Mouse (Mus musculus) intestine, embryonic 14.5 days (tissue): ENCODE data around the gene Hrh2. TPM values are rescaled to one million over a fixed set of nuclear protein-coding genes. Genes with fewer than 3 reads are reported as not detected.

ENCODE experiments used
- ATAC-seq: fragments of 200-750 bp; cut with Nextera tagmentation; replicated peaks from 2 replicates; pipeline ENCODE4 v1.8.0; 2017; ENCODE audit warnings: low read depth, moderate number of reproducible peaks, moderate TSS enrichment, moderate library complexity; ENCODE audit not compliant: low FRiP score, low TSS enrichment
- DNase-seq: peaks from one replicate; pipeline ENCODE4 v3.0.0-alpha.2; 2018; ENCODE audit warnings: low spot score
- H3K27ac ChIP-seq: fragments of 300-500 bp; sonication (generic); 2 replicates; pipeline ENCODE4 v1.5.1; 2014; ENCODE audit warnings: low read depth, mild to moderate bottlenecking, control low read depth
- H3K27me3 ChIP-seq: fragments of 300-500 bp; sonication (generic); replicated peaks from 2 replicates; pipeline ENCODE4 v1.6.1; 2014; ENCODE audit warnings: low read length, control low read depth; ENCODE audit not compliant: control insufficient read depth, insufficient read depth
- H3K36me3 ChIP-seq: fragments of 300-500 bp; sonication (generic); 2 replicates; pipeline ENCODE4 v1.6.1; 2014; ENCODE audit warnings: low read length, control low read depth; ENCODE audit not compliant: control insufficient read depth, insufficient read depth
- H3K4me1 ChIP-seq: fragments of 300-500 bp; sonication (generic); replicated peaks from 2 replicates; pipeline ENCODE4 v1.6.1; 2014; ENCODE audit warnings: low read length, control low read depth, mixed read lengths; ENCODE audit not compliant: control insufficient read depth, insufficient read depth
- H3K4me2 ChIP-seq: fragments of 300-500 bp; sonication (generic); 2 replicates; pipeline ENCODE4 v1.6.1; 2014; ENCODE audit warnings: low read length
- H3K4me3 ChIP-seq: fragments of 300-500 bp; sonication (generic); 2 replicates; pipeline ENCODE4 v1.5.1; 2014; ENCODE audit warnings: low read depth, low read length, control low read depth, mixed read lengths
- H3K9ac ChIP-seq: fragments of 300-500 bp; sonication (generic); 2 replicates; pipeline ENCODE4 v1.6.1; 2014; ENCODE audit warnings: mild to moderate bottlenecking, low read length
- H3K9me3 ChIP-seq: fragments of 300-500 bp; sonication (generic); 2 replicates; pipeline ENCODE4 v1.6.1; 2016; ENCODE audit warnings: low read length, control low read depth; ENCODE audit not compliant: control insufficient read depth
- WGBS: fragments of 180-500 bp; shearing (Covaris S2); extraction: QIAGEN DNeasy Blood & Tissue Kit; methylation state at CpG from one replicate; pipeline ENCODE4 v1.1.7; 2014; 5-methylcytosine and 5-hydroxymethylcytosine counted together
- polyA plus RNA-seq: library from polyadenylated mRNA; unstranded; fragments of >200 nt; fragmentation: Nextera tagmentation; extraction: Ambion mirVana; gene quantifications from 2 replicates; pipeline ENCODE4 v1.2.1, GENCODE M21; 2014

Hrh2 gene
- polyA plus RNA-seq, 1 experiment from 2014 or later, result 0.16 TPM

- ATAC-seq (no peak), DNase-seq (no peak)
- no peak overlapping the region for H3K27ac ChIP-seq
- no peak overlapping the region for H3K4me2 ChIP-seq
- no peak overlapping the region for H3K4me3 ChIP-seq
- 75% methylated on average over 8 of the region's 8 CpGs for WGBS
- H3K9ac ChIP-seq, result no peak overlapping the region
- no peaks in the 10 kb centered on the region for H3K4me1 ChIP-seq
- no peaks in the 10 kb centered on the region for H3K9me3 ChIP-seq
- no peaks in the 10 kb centered on the region for H3K27me3 ChIP-seq
- no peaks in the 10 kb centered on the region for H3K36me3 ChIP-seq
These were observed 77.7 kb downstream of the Hrh2 start for GRCm38 (mm10) chr13:54269628-54270027.

DNA sequence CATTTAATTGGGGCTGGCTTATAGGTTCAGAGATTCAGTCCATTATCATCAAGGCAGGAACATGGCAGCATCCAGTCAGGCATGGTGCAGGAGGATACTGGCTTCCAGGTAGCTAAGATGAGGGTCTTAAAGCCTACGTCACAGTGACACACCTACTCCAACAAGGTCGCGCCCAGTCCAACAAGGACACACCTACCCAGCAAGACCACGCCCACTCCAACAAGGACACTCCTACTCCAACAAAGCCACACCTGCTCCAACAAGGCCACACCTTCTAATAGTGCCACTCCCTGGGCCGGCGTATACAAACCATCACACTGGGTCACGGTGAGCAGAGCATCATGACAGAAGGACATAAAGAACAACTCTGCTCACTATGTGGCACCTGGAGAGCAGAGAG is 80.1 kb downstream of the Hrh2 start:
- Histone ChIP-seq H3K4me1 (no peaks in the 10 kb centered on the region), H3K4me2 (no peak overlapping the region), H3K36me3 (no peaks in the 10 kb centered on the region)

DNA sequence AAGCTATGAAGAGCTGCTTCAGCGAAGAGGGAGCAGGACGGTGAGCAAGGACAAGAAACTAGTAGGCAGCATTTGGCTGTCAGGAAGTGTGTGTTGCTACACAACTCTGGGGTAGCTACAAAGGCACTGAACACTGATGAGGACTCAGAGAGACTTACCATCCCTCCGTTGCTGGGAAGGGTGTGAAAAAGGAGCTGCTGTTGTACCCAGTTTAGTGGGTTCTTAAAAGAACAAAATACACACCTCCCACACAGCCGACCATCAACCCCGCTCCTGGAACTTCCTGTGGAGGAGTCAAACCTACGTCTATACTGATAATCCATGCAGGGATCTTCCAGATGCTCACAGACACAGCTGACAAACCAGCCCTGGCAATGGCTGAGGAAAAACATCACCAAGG is 85.5 kb downstream of the Hrh2 start:
- peaks cover 2% of the 10 kb centered on the region; the same call in 1 of the 2 replicates for H3K9me3 ChIP-seq
- 79% methylated on average over 6 of the region's 6 CpGs for WGBS

More for the DNA sequence above, 80.1 kb downstream of the Hrh2 start:
- H3K27me3 ChIP-seq, result no peaks in the 10 kb centered on the region
- no peaks in the 10 kb centered on the region for H3K9me3 ChIP-seq
- no peak overlapping the region for H3K9ac ChIP-seq
- no peak overlapping the region for H3K27ac ChIP-seq
- WGBS, result 87% methylated on average over 7 of the region's 7 CpGs
- no peak overlapping the region for H3K4me3 ChIP-seq
- DNase-seq (no peak), ATAC-seq (no peak)

GRCm38 (mm10) chr13:54280366-54280765 is 88.4 kb downstream of the Hrh2 start:
- peaks cover 2% of the 10 kb centered on the region; the same call in 1 of the 2 replicates for H3K9me3 ChIP-seq
- no peak overlapping the region for H3K4me2 ChIP-seq
- H3K36me3 ChIP-seq, result no peaks in the 10 kb centered on the region
- H3K27me3 ChIP-seq, result no peaks in the 10 kb centered on the region; the same call in 1 of the 2 replicates
- ATAC-seq, result no peak
- no peak for DNase-seq
- no peak overlapping the region for H3K27ac ChIP-seq
- H3K4me3 ChIP-seq, result no peak overlapping the region
- no peaks in the 10 kb centered on the region for H3K4me1 ChIP-seq
- H3K9ac ChIP-seq, result no peak overlapping the region
- 76% methylated on average over 7 of the region's 7 CpGs for WGBS

More for the DNA sequence above, 85.5 kb downstream of the Hrh2 start:
- Histone ChIP-seq H3K27me3 (no peaks in the 10 kb centered on the region; the same call in 1 of the 2 replicates), H3K36me3 (no peaks in the 10 kb centered on the region), H3K27ac (no peak overlapping the region), H3K4me1 (no peaks in the 10 kb centered on the region), H3K9ac (no peak overlapping the region), H3K4me2 (no peak overlapping the region), H3K4me3 (no peak overlapping the region)
- DNase-seq (no peak), ATAC-seq (no peak)

DNA sequence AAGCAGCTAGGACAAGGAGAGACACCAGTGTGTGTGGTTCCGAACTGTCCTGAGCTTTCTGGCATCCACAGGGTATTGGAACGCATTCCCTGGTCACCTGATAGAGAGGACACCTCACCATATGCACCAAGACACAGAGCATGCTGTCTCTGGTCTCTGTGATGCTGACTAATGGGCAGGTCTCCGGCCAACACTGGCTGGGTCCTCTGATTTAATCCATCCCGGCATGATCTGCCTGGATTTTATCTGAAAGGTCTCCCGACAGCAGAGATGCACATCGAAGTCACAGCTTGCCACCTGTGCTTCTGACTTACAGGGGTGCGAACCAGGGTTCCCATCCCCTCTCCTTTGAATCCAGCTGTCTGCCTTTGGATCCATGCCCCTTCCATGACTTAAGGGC is 89.2 kb downstream of the Hrh2 start:
- no peak for ATAC-seq
- Histone ChIP-seq H3K27ac (no peak overlapping the region), H3K9ac (no peak overlapping the region), H3K9me3 (peaks cover 2% of the 10 kb centered on the region; the same call in 1 of the 2 replicates), H3K36me3 (no peaks in the 10 kb centered on the region), H3K4me3 (no peak overlapping the region), H3K4me1 (no peaks in the 10 kb centered on the region), H3K27me3 (no peaks in the 10 kb centered on the region; the same call in 1 of the 2 replicates), H3K4me2 (no peak overlapping the region)
- DNase-seq, result no peak
- 71% methylated on average over 7 of the region's 7 CpGs for WGBS

- Histone ChIP-seq H3K9ac (no peak overlapping the region), H3K4me1 (no peaks in the 10 kb centered on the region), H3K27me3 (no peaks in the 10 kb centered on the region; the same call in 1 of the 2 replicates), H3K27ac (no peak overlapping the region), H3K4me3 (no peak overlapping the region), H3K9me3 (peaks cover 2% of the 10 kb centered on the region; the same call in 1 of the 2 replicates), H3K36me3 (no peaks in the 10 kb centered on the region), H3K4me2 (no peak overlapping the region)
- no peak for ATAC-seq
- no peak for DNase-seq
- WGBS, result 27% methylated on average over 8 of the region's 8 CpGs
These were observed 89.7 kb downstream of the Hrh2 start for GRCm38 (mm10) chr13:54281623-54282022.

- ATAC-seq, result no peak
- Histone ChIP-seq H3K36me3 (no peaks in the 10 kb centered on the region), H3K9ac (no peak overlapping the region), H3K27ac (no peak overlapping the region), H3K4me3 (peak overlapping the region; percentile 4; the same call in 1 of the 2 replicates), H3K4me2 (peak overlapping the region; percentile 35; the same call in 1 of the 2 replicates), H3K9me3 (peaks cover 2% of the 10 kb centered on the region; the same call in 1 of the 2 replicates), H3K4me1 (no peaks in the 10 kb centered on the region), H3K27me3 (no peaks in the 10 kb centered on the region; the same call in 1 of the 2 replicates)
- no peak for DNase-seq
- 17% methylated on average over 17 of the region's 17 CpGs for WGBS
These were observed 90.4 kb downstream of the Hrh2 start for GRCm38 (mm10) chr13:54282149-54282860.

DNA sequence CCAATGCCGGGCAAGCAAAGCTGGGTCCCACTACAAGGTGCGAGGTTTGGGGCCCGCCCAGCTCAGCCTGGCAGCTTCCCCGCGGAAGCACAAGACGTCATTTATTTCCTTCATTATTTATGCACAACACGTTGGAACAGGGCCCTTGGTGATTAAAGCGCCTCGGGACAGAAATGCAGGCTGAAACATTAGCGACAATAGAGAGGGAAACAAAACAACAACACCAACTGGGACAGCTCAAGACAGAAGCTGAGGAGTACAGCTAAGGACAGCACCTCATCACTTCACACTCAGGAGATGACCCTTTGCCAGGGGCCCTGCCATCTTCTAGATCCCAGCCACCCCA is 90.9 kb downstream of the Hrh2 start:
- ATAC-seq, result no peak
- DNase-seq, result no peak
- 11% methylated on average over 10 of the region's 10 CpGs for WGBS

More for the DNA sequence above, 90.9 kb downstream of the Hrh2 start:
- H3K36me3 ChIP-seq, result no peaks in the 10 kb centered on the region
- no peaks in the 10 kb centered on the region; the same call in 1 of the 2 replicates for H3K27me3 ChIP-seq
- peak overlapping the region; percentile 35; the same call in 1 of the 2 replicates for H3K4me2 ChIP-seq
- H3K9me3 ChIP-seq, result peaks cover 2% of the 10 kb centered on the region; the same call in 1 of the 2 replicates
- no peak overlapping the region for H3K27ac ChIP-seq
- H3K4me3 ChIP-seq, result peak overlapping the region; percentile 4; the same call in 1 of the 2 replicates
- no peaks in the 10 kb centered on the region for H3K4me1 ChIP-seq
- no peak overlapping the region for H3K9ac ChIP-seq
